Mouse (Mus musculus) c-Kit-positive CD71-positive TER-119-positive erythroid progenitor cells, embryonic 14.5 days (primary cell): ENCODE data around the gene Fcrl5.
"Not testable (repeated sequence)": the region's sequence is repeated elsewhere in the genome, so short reads cannot be mapped to it uniquely, and the experiment has no call there.

ENCODE experiments used
- DNase-seq: peaks from one replicate; pipeline ENCODE4 v3.0.0-alpha.2; 2013; ENCODE audit warnings: low spot score

Fcrl5 gene

DNA sequence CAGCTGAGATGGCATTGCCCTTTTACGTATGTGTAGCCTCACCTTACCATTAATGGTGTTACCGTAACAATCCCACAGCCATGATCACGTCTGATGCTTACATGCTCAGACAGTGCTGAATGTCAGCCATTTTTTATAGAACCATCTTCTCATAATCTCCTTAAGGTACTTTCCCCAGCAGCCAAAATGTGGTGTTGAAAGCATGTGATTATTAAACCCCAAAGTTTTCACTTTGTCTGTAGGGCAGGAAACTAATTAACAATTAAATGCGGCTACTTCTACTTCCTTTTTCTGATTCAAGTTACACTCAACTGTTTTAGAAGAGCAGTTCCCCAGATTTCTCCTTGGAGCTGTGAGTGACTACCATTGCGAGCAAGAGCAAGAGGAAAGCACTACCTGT lies at the start of gene Fcrl5:
Gene Fcrl5, plus strand, starts transcription at position 295 of the 400 bp plus-strand sequence.
- DNase-seq: no peak

GRCm38 (mm10) chr3:87390935-87391334 lies 44.6 kb upstream of the Fcrl5 start:
- no peak for DNase-seq

DNA sequence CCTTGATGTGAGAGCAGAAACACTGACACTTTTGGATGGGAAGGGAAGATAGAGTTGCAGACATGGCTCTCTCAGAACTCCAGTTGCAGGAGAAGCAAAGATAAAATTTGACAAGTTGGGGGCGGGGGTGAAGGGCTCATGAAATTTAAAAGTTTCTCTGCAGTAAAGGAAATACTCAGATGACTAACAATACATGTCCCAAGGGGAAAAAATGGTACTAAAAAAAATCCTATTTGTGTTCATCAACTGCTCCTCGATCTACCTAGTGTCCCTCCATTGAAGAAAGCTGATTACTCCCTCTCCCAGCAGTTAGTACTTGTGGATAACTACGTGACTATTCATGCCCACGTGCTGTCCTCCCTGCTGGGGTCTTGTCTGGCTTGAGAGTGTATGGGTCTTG lies 36.8 kb upstream of the Fcrl5 start:
- DNase-seq: no peak

DNA sequence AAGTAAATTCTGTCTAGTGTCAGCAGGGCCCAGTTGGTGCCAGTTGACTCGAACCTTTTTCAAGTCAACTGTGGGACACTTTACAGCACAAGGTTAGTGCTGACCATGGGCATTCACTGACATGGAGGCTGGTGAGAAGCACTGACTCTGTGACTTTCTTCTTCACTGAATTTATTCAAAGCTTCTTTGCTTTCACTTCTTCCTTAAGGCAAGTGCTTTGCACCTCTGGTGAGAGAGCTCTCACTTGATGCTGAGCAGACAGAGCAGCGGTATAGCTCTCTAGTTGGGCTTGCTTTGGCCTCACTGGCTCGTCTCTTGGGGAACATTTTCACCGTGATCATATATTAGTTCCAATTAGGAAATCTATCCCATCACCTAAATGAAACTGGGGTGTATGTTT lies 35.7 kb upstream of the Fcrl5 start:
- DNase-seq: no peak

- DNase-seq: no peak
These were observed 34.3 kb upstream of the Fcrl5 start for GRCm38 (mm10) chr3:87401321-87401720.

DNA sequence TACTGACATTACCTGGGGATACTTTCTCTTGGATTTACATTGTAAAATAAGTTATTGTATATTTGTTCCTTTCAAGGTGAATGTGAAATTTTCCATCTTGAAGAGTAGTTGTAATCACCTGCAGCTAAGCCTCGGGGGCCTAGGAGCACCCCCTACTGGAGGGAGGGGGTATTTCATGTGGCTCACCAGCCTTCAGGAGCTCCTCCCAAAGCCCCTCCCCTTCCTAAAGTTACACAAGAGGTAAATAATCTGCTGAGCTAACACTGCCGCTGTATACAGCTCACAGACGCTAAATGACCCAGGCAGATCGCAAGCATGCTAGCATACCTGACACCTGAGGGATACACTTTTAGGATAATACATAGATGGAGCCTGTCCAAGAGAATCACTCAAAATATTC lies 27.4 kb upstream of the Fcrl5 start:
- DNase-seq: peak; percentile 52

DNA sequence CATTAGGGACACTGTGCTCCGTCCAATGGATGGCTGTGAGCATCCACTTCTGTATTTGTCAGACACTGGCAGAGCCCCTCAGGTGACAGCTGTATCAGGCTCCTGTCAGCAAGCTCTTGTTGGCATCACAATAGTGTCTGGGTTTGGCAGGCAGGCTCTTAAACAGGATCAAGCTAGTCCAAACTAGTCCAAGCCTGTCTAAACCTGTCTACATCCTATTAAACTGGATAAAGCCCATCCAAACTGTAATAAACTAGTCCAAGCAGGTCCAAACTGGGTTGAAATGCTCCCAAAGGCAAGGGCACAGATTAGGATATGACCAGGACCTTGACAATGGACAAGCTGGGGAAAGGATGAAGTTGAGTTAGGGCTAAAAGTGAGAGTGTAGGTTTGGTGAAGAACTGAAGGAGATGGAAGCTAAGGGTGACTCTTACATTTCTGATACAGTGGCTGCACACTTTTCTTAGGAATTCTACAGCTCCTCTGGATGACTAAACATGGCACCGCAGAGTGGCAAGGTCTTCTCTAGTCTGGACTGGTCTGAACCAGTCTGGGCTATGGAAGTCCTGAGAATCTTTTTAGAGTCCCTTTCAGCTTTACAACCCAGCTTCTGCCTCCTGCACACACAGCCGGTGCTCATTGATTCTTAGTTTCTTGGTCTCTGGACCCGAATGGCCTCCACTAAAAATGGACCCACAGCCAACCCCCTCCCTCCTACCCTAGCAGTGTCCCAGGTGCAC lies 26.2 kb upstream of the Fcrl5 start:
- peak; percentile 4 for DNase-seq

DNA sequence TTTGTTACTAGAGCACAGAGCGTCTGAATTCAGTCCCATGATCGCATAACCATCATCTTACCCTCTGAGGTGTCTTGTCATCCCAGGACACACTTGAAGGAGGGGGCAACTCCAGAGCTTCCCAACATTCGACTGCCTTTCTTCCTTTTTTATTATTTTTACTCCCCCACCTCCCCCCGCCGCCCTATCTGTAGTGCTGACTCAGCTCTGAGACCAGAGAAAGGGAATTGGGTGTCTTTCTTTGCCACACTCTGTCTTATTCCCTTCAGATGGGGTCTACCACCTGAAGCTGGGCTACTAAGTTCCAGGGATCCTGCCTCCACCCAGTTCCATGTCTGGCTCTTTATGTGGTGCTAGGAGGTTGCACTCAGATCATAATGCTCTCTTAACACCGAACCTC lies 25.0 kb upstream of the Fcrl5 start:
- DNase-seq: no peak

- DNase-seq: peak; percentile 16
These were observed 24.4 kb upstream of the Fcrl5 start for GRCm38 (mm10) chr3:87411150-87411549.

- no peak for DNase-seq
These were observed 14.9 kb upstream of the Fcrl5 start for GRCm38 (mm10) chr3:87420645-87421044.

- no peak for DNase-seq
These were observed 13.1 kb upstream of the Fcrl5 start for GRCm38 (mm10) chr3:87422386-87422910.

GRCm38 (mm10) chr3:87440586-87440985 lies 5.0 kb downstream of the Fcrl5 start:
- no peak for DNase-seq

- DNase-seq: no peak
These were observed 8.4 kb downstream of the Fcrl5 start for GRCm38 (mm10) chr3:87443968-87444367.

GRCm38 (mm10) chr3:87465454-87465853 lies 29.9 kb downstream of the Fcrl5 start:
- DNase-seq: no peak

- DNase-seq: no peak
These were observed 31.4 kb downstream of the Fcrl5 start for GRCm38 (mm10) chr3:87467011-87467410.

DNA sequence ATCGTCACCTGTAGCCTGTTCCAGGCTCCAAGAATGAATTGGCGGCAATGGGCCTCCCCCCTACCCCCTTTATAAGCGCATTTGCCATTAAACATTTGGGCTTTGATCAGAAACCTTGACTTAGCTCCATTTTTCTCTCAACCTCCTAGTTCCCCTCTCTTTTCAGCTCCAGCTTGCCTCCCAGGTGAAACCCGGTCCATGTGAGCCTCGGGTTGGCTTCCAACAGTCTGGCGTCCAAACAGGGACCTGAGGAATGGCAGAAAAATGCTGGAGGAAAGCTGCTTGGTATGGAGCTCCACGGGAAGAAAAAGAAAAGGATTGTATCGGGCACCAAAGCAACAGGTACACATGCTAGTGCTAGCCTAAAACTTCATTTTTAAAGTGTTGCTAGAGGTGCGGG lies 31.8 kb downstream of the Fcrl5 start:
- DNase-seq: no peak

- not testable (repeated sequence) for DNase-seq
These were observed 42.4 kb downstream of the Fcrl5 start for GRCm38 (mm10) chr3:87477948-87478347.

DNA sequence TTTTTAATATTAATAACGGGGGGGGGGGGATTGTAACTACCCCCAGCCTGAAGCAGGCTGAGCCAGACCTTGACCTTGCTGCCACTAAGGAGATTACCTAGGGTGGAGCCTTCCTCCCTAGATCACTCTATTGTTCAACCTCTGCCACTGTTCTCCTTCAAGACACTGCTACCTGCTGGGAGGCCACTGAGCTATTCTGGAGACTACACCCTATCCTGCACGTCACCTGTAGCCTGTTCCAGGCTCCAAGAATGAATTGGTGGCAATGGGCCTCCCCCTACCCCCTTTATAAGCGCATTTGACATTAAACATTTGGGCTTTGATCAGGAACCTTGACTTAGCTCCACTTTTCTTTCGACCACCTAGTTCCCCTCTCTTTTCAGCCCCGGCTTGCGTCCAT lies 43.0 kb downstream of the Fcrl5 start:
- not testable (repeated sequence) for DNase-seq

DNA sequence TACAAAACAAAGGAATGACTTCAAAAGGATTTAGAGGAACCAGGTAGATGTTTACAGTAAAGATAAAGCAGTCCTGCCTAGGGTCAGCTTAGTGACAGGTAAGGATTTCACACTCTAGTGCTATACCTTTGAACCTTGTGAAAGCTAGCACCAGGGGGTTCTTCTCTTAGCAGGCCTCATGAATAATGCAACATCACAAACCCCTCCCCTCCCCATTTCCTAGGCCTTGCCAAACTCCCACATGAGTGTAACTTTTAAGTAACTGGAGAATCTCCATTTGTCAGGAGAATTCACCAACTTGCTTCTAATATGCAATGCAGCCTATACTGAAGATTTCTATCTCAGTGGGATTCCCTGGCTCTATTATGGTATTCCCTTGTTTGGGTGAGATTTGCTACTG lies 43.7 kb downstream of the Fcrl5 start:
- DNase-seq: not testable (repeated sequence)

- DNase-seq: no peak
These were observed 51.8 kb downstream of the Fcrl5 start for GRCm38 (mm10) chr3:87487392-87487791.

DNA sequence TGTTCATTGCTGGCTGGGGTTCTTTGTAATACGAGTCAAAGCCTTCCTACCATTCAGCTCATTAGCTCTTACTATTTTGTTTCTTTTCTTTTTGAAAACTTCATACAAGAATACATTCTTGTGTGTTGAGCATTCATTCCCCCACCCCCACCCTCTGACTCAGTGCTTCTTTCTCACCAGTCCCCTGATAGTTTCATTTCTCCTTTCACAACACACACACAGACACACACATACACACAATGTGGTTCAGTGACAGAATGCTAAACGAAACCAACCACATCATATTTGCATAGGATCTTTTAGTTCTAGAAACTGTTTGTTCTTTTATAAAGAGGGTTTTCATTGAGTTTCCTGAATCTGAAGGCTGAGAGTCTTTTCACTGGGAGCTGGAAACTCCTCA lies 52.3 kb downstream of the Fcrl5 start:
- DNase-seq: no peak

DNA sequence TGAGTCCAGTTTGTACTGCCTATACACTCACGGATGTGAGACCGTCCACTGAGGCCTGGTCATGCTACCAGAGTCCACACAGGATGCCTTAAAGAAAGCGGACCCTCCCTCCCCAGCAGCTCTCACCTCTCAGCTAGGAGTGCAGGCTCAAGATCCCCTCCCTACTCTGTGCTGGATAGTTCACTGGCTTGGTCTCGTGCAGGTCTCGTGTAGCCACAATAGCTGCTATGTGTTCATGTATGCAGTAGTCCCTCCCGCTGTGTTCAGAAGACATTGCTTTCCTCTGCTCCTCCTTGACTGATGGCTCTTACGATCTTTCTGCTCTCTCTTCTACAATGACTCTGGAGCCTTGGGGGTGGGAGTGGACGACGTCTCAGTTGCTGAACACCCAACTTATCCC lies 62.7 kb downstream of the Fcrl5 start:
- no peak for DNase-seq

DNA sequence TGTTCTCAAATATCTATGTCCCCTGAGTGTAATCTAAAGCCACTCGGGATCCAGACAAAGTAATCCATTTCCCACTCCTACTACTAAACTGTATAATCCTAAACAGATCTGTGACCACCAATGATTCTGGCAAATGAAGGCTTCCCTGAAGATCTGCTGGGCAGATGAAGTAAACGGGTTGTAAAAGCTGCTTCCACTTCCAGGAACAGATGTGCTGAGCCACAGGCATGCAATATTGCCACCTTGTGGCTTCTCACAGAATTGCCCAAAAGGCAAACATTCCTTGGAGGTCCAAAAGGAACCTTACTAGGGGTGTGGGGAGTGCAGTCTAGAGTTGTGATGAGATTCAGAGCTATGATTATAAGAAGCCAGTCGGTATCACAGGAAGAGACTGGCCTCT lies 63.5 kb downstream of the Fcrl5 start:
- DNase-seq: peak; percentile 30
